Mouse (Mus musculus): ENCODE measurements at regions not wholly inside any gene's neighbourhood (a gene's known extent, or its start where the extent isn't known, plus 50 kb on each side); places are given as distances from the start of the nearest gene placed in this dataset.
"Not testable (repeated sequence)": the region's sequence is repeated elsewhere in the genome, so short reads cannot be mapped to it uniquely, and the experiment has no call there.

- no peak for DNase-seq (ENCODE audit: low spot score in 2 of 2)
Observed at GRCm38 (mm10) chr3:130828346-130828745, 98.1 kb upstream of the Rpl34 start.

GRCm38 (mm10) chr3:130827934-130828333 lies 97.7 kb upstream of the Rpl34 start:
- DNase-seq (ENCODE audit: low spot score in 2 of 2), result no peak

- no peak for DNase-seq (ENCODE audit: low spot score in 2 of 2)
Observed at GRCm38 (mm10) chr3:130827021-130827420, 96.8 kb upstream of the Rpl34 start.

GRCm38 (mm10) chr3:130819837-130820098 lies 89.6 kb upstream of the Rpl34 start:
- DNase-seq (ENCODE audit: low spot score in 2 of 2), result no peak

- DNase-seq (ENCODE audit: low spot score in 2 of 2), result no peak
Observed at GRCm38 (mm10) chr3:130819031-130819836, 89.0 kb upstream of the Rpl34 start.

GRCm38 (mm10) chr3:130818467-130819030 lies 88.4 kb upstream of the Rpl34 start:
- peak; percentile 65 to 89 for DNase-seq (ENCODE audit: low spot score in 2 of 2)

GRCm38 (mm10) chr3:130809696-130810665 lies 79.8 kb upstream of the Rpl34 start:
- DNase-seq (ENCODE audit: low spot score in 2 of 2), result no peak

GRCm38 (mm10) chr3:130805345-130805744 lies 75.1 kb upstream of the Rpl34 start:
- DNase-seq (ENCODE audit: low spot score in 2 of 2), result no peak

- no peak for DNase-seq (ENCODE audit: low spot score in 2 of 2)
Observed at GRCm38 (mm10) chr3:130804327-130804662, 74.1 kb upstream of the Rpl34 start.

GRCm38 (mm10) chr3:130803591-130804326 lies 73.6 kb upstream of the Rpl34 start:
- DNase-seq (ENCODE audit: low spot score in 2 of 2), result no peak

GRCm38 (mm10) chr3:130800016-130800415 lies 69.8 kb upstream of the Rpl34 start:
- DNase-seq (ENCODE audit: low spot score in 2 of 2), result no peak

- DNase-seq (ENCODE audit: low spot score in 2 of 2), result not testable (repeated sequence)
Observed at GRCm38 (mm10) chr3:130797956-130798355, 67.8 kb upstream of the Rpl34 start.

GRCm38 (mm10) chr3:130796531-130796930 lies 66.3 kb upstream of the Rpl34 start:
- DNase-seq (ENCODE audit: low spot score in 2 of 2), result no peak

GRCm38 (mm10) chr3:130795396-130795795 lies 65.2 kb upstream of the Rpl34 start:
- no peak for DNase-seq (ENCODE audit: low spot score in 2 of 2)

GRCm38 (mm10) chr3:130794142-130794925 lies 64.1 kb upstream of the Rpl34 start:
- DNase-seq (ENCODE audit: low spot score in 2 of 2), result no peak

GRCm38 (mm10) chr3:130780706-130781240 lies 50.6 kb upstream of the Rpl34 start:
- DNase-seq (ENCODE audit: low spot score in 2 of 2), result no peak

Measured in frontal cortex, postnatal 10 days (tissue).